ENCODE assay signal across 19 mouse cellular contexts in genomic region chr1:159822416-159822815, GRCm38 (mm10).
DNase-seq lines count a peak whose midpoint lies in the region; ATAC-seq and TF ChIP-seq lines count a peak whose summit lies in the region.
"Had no signal": no experiment of that assay in that cellular context is flagged by ENCODE, and none has a peak within 500 bp of the region (broad histone marks: within the 10 kb centered on the region; RNA-seq: fewer than 3 reads in every experiment).

No protein-coding gene starts in this region.

- no peaks in the 10 kb centered on the region for H3K9me3 ChIP-seq in kidney, postnatal 0 days (replicated peaks; ENCODE audit: low read length)
- no peaks in the 10 kb centered on the region for H3K9me3 ChIP-seq in kidney, embryonic 16.5 days (ENCODE audit: low read length)
- H3K9me3 ChIP-seq in forebrain, postnatal 0 days (ENCODE audit: low read length) = no peaks in the 10 kb centered on the region
- H3K9me3 ChIP-seq: hindbrain, embryonic 15.5 days; limb, embryonic 13.5 days had no signal

- no peak overlapping the region for H3K4me2 ChIP-seq in kidney, postnatal 0 days (ENCODE audit: low read length)
- no peak overlapping the region for H3K4me2 ChIP-seq in kidney, embryonic 16.5 days (replicated peaks; ENCODE audit: low read depth, low read length)
- no peak overlapping the region for H3K4me2 ChIP-seq in forebrain, postnatal 0 days (ENCODE audit: low read depth)
- H3K4me2 ChIP-seq: hindbrain, embryonic 15.5 days; limb, embryonic 13.5 days; midbrain, embryonic 11.5 days had no signal

- no peak overlapping the region for H3K9ac ChIP-seq in kidney, postnatal 0 days (ENCODE audit: low read depth, low read length)
- no peak overlapping the region for H3K9ac ChIP-seq in kidney, embryonic 16.5 days (replicated peaks; ENCODE audit: low read length)
- no peak overlapping the region for H3K9ac ChIP-seq in forebrain, postnatal 0 days
- H3K9ac ChIP-seq: hindbrain, embryonic 15.5 days; limb, embryonic 13.5 days had no signal

- no peaks in the 10 kb centered on the region for H3K4me1 ChIP-seq in kidney, postnatal 0 days (replicated peaks; ENCODE audit: insufficient read depth, low read length)
- 0 out of 2 replicates have a peak, but pooled peaks cover 3% of the 10 kb centered on the region for H3K4me1 ChIP-seq in kidney, embryonic 16.5 days (ENCODE audit: insufficient read depth, low read length)
- H3K4me1 ChIP-seq in forebrain, postnatal 0 days (ENCODE audit: insufficient read depth) = peaks cover 13% of the 10 kb centered on the region

- WGBS in kidney, postnatal 0 days = 13% methylated on average over 2 of the region's 2 CpGs
- WGBS in kidney, embryonic 16.5 days = 20% methylated on average over 2 of the region's 2 CpGs
- 42% methylated on average over 2 of the region's 2 CpGs for WGBS in forebrain, postnatal 0 days

- DNase-seq in embryo, embryonic 10.5 days (ENCODE audit: low spot score) = peak; percentile 19
- no peak for DNase-seq in embryo, embryonic 10 days (ENCODE audit: low spot score)
- peak; percentile 50 for DNase-seq in kidney, postnatal 0 days (ENCODE audit: low spot score)
- peak; percentile 79 for DNase-seq in forebrain, postnatal 0 days
- peak; percentile 5 for DNase-seq in right cerebral cortex, postnatal 14 days
- no peak for DNase-seq in yolk sac, embryonic 10.5 days (ENCODE audit: low spot score)
- DNase-seq in spleen, postnatal 4 days (ENCODE audit: low spot score in 2 of 2) = no peak
- DNase-seq: adrenal gland, postnatal 14 days; cerebellum, postnatal 10 days; gastrocnemius, postnatal 14 days; heart, postnatal 10 days; kidney, adult 2 months; lung, postnatal 14 days had no signal

- no peak overlapping the region for H3K27ac ChIP-seq in kidney, postnatal 0 days
- H3K27ac ChIP-seq in kidney, embryonic 16.5 days (ENCODE audit: low read length) = no peak overlapping the region
- peak overlapping the region; percentile 83 for H3K27ac ChIP-seq in forebrain, postnatal 0 days (ENCODE audit: low read depth, low read length)
- H3K27ac ChIP-seq: hindbrain, embryonic 15.5 days; limb, embryonic 13.5 days had no signal

- no peaks in the 10 kb centered on the region for H3K27me3 ChIP-seq in kidney, postnatal 0 days (ENCODE audit: insufficient read depth, low read length)
- no peaks in the 10 kb centered on the region for H3K27me3 ChIP-seq in kidney, embryonic 16.5 days (ENCODE audit: insufficient read depth, low read length)
- H3K27me3 ChIP-seq in forebrain, postnatal 0 days (ENCODE audit: insufficient read depth, low read length) = no peaks in the 10 kb centered on the region
- H3K27me3 ChIP-seq: hindbrain, embryonic 15.5 days; limb, embryonic 13.5 days had no signal

- ATAC-seq in kidney, postnatal 0 days (replicated peaks; ENCODE audit: low FRiP score, low read depth) = no peak
- ATAC-seq in kidney, embryonic 16.5 days (ENCODE audit: low FRiP score, low TSS enrichment) = no peak
- ATAC-seq in forebrain, postnatal 0 days = peak; percentile 93

- no peak overlapping the region for H3K4me3 ChIP-seq in kidney, postnatal 0 days (replicated peaks; ENCODE audit: low read depth, low read length)
- H3K4me3 ChIP-seq in kidney, embryonic 16.5 days (ENCODE audit: low read length) = no peak overlapping the region
- H3K4me3 ChIP-seq in forebrain, postnatal 0 days (ENCODE audit: low read depth, low read length) = no peak overlapping the region
- H3K4me3 ChIP-seq: erythroblast, embryonic 14.5 days; hindbrain, embryonic 15.5 days; limb, embryonic 13.5 days; myocyte had no signal

- no peak for TF ChIP-seq CTCF in kidney, postnatal 0 days (IDR thresholded peaks at IDR 0.05; ENCODE audit: low read depth)
- TF ChIP-seq CTCF in forebrain, postnatal 0 days (IDR thresholded peaks at IDR 0.05; ENCODE audit: low read depth) = no peak

- H3K36me3 ChIP-seq in kidney, postnatal 0 days (ENCODE audit: insufficient read depth, low read length) = no peaks in the 10 kb centered on the region
- H3K36me3 ChIP-seq in kidney, embryonic 16.5 days (ENCODE audit: insufficient read depth, low read length) = no peaks in the 10 kb centered on the region
- no peaks in the 10 kb centered on the region for H3K36me3 ChIP-seq in forebrain, postnatal 0 days (ENCODE audit: insufficient read depth)
- H3K36me3 ChIP-seq: hindbrain, embryonic 15.5 days; limb, embryonic 13.5 days had no signal

Comparison
In these comparisons a context has a peak if more than half of its experiments do, and no peak if none do; other contexts are left out.
1. DNase-seq: peak in embryo, embryonic 10.5 days (single experiment), kidney, postnatal 0 days (single experiment), forebrain, postnatal 0 days (single experiment) and right cerebral cortex, postnatal 14 days (single experiment); none in embryo, embryonic 10 days (single experiment), yolk sac, embryonic 10.5 days (single experiment) and spleen, postnatal 4 days (0 of 2).